Mouse (Mus musculus) adrenal gland, adult 2 months (tissue): ENCODE measurements around the gene Cx3cr1. TPM values are rescaled to one million over a fixed set of nuclear protein-coding genes. Genes with fewer than 3 reads are reported as not detected.
"Not testable (repeated sequence)": the region's sequence is repeated elsewhere in the genome, so short reads cannot be mapped to it uniquely, and the experiment has no call there.

Experiments used
- DNase-seq: peaks from one replicate; pipeline ENCODE4 v3.0.0; 2021
- long read RNA-seq: library from polyadenylated mRNA; stranded (forward); transcript quantifications from one replicate; pipeline ENCODE4 v2.0.0, GENCODE M21; 2021
- polyA plus RNA-seq: library from polyadenylated mRNA; depleted of rRNA; stranded (reverse); fragments of >200 nt; gene quantifications from 2 replicates; pipeline ENCODE4 v1.2.3, GENCODE M21; 2012; rRNA removed
- total RNA-seq, 2 experiments: library from RNA; stranded (reverse); gene quantifications; 2 replicates each; pipeline ENCODE4 v1.2.3; 2021

Cx3cr1 gene
- total RNA-seq = 10 to 100 TPM in 1 of 2 experiments, 1 to 10 TPM in 1; 3.5 to 10.8 TPM
- 11.8 and 12.5 TPM in 2 replicates for polyA plus RNA-seq
- long read RNA-seq, partial matches to known transcripts = 0 of 4 reads
- long read RNA-seq, other reads (novel, unspliced or antisense) = 3 of 4 reads

DNA sequence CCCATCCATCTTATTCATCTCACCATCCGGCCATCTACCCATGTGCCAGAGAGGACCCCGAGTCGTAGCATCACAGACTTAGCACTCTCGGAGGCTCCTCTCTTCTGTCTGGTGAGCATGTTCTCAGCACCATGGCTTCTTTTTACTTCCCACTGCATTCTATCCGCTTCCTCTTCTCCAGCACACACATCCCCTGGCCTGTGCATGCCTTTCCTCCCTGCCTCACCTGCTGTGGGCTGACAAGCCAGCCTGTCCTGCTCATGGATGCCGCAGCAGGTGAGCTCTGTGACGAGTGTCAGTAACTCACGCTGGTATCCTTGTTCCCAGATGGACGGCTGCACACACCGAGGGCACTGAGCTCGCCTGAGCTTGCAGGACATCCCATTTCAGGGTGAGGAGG lies at the start of gene Cx3cr1:
TSS of gene Cx3cr1 (minus strand) at position 101 of the 400 bp plus-strand sequence.
- DNase-seq = no peak

DNA sequence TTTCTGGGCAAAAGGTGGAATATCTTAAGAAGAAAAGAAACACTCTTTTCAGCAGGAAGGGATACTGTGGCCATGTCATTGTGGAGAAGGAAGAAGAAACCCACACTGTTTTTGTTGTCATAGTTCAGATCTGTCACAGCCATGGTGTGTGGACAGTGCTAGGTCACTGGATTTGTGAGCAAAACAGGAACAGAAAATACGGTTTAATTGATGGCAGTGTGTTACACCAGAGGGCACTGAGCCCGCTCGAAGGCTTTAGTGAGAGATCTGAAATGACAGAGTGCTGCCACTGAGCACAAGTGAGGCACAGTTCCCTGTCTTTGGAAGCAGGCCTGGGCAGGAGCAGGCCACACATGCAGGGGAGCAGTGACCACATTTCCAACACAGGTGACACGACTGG lies 48.5 kb upstream of the Cx3cr1 start:
- no peak for DNase-seq

DNA sequence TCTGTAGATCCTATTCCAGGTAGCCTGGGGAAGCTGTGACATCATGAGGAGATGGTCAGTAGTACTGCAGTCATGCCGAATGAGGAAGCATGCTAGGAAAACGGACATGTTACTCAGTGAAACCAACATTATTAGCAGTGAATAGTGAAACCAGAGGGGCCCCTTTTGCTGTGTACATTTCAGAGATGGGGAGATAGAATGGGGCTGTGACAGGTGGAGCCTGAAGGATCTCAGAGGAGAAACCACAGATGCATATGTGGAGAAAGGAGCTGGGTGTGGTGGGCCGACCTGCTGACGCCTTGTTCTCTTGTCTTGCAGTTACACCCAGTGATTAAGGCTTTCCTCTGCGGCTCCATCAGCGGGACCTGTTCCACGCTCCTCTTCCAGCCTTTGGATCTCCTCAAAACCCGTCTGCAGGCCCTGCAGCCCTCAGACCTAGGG lies 46.5 kb upstream of the Cx3cr1 start:
- DNase-seq = no peak

DNA sequence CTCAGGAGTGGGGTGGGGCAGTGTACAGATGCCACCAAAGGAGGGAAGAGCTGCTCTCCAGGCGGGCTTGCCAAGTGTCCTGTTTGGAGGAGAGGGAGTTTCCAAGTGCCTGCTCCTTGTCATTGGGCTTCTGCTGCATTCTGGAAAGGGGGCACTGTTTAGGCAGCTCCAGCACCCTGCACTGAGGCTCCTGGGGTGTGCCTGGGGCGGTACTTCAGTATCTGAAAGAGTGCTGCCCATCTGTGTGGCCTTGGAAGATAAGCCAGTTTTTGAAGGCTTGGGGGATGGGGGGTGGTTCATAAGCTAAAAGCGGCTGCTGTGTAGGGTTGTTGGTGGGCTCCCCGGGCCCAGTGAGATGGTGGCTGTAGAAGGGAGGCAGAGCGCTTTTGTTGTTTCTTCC lies 45.9 kb upstream of the Cx3cr1 start:
- no peak for DNase-seq

DNA sequence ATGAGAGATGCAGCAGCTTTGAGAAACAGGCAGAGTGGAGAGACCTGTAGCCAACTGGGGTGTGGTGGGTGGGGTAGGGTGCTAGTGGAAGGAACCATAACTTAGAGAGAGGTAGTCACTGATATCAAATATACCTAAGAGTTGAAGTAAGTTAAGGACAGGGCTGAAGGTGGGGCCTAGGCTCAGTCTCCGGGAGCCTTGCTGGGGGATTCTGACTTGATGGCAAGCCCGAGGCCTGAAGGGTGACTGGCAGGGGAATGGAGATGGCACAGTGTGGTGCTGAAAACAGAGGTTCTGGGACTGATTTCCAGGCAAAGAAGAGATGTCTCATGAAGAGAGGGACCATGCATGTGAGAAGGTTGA lies 45.1 kb upstream of the Cx3cr1 start:
- DNase-seq = no peak

DNA sequence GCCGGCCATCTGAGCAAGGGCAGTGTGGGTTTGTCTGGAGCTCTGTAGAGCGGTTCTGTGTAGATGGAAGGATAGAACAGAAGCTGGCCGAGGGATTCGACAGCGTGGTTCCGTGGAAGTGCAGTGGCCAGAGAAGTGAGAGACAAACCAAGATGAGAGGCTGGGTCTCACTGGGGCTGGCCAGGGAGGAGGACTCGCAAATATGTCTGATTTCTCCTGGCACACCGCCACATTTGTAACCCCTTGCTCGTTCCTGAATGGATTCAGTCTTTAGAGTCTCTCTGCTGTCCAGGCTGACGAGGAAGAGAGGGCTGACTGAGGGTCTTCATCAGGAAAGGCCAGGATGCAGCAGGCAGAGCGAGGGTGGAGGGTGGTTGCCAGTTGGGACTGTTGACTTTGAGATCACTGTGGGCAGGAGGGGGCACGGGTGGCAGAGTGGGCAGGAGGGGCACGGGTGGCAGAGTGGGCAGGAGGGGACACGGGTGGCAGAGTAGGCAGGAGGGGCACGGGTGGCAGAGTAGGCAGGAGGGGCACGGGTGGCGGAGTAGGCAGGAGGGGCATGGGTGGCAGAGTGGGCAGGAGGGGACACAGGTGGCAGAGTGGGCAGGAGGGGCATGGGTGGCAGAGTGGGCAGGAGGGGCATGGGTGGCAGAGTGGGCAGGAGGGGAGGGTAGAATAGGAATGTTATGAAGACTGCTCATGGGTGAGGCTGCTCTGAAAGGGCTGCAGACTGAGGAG lies 44.5 kb upstream of the Cx3cr1 start:
- no peak for DNase-seq

DNA sequence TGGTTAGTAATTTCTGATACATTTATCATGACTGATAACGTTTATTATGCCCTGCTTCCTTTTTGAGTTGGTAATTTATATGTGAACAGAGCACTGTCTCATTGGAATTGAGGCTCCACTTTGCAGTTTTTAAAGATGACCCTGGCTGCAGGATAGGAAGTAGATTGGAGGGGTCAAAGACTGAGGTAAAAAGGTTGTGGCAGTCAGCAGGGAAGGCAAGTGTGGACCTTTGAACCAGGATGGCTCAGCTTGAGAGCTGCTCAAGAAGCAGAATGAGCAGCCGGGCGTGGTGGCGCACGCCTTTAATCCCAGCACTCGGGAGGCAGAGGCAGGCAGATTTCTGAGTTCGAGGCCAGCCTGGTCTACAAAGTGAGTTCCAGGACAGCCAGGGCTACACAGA lies 43.8 kb upstream of the Cx3cr1 start:
- DNase-seq = no peak

DNA sequence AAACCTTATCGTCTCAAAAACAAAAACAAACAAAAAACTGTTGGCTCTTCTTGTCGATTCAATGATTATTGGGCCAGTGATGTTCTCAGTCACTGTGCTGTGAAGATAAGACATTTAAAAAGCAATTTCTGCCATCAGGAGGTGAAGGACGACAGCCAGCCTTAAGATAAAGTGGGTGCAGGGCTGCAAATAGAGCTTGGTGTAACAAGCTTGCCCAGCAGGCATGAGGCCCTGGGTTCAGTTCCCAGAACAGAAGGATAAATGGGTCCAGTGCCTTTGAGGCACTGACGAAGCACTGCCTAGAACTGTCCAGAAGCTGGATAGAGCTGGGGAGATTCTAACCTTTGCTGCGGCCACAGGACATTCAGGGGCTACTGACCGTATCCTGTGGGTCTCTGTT lies 42.8 kb upstream of the Cx3cr1 start:
- no peak for DNase-seq

DNA sequence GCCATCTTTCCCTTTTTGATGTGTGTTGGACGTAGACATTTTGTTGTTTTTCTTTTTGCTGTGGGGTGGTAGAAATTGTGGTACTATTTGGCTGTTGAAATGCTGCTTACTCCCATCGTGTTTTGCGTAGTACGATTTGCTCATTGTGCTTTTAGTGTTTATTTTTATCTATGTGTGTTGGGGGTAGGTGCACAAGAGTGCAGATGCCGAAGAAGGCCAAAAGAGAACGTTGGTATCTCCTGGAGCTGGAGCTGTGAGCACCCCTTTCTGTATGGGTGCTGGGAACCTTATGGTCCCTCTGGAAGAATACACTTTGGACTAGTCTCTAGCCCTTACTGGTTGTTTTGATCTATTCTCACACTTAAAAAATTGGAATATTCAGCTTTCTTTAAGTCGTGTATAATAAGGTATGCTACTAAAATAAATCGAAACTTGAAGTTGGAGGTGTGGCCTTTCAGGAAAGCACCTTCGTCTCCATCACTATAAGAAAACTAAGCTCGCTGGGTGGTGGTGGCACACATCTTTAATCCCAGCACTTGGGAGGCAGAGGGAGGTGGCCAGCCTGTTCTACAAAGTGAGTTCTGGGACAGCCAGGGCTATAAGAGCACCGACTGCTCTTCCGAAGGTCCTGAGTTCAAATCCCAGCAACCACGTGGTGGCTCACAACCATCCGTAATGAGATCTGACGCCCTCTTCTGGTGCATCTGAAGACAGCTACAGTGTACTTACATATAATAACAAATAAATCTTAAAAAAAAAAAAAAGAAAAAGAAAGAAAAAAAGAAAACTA lies 41.7 kb upstream of the Cx3cr1 start:
- no peak for DNase-seq

DNA sequence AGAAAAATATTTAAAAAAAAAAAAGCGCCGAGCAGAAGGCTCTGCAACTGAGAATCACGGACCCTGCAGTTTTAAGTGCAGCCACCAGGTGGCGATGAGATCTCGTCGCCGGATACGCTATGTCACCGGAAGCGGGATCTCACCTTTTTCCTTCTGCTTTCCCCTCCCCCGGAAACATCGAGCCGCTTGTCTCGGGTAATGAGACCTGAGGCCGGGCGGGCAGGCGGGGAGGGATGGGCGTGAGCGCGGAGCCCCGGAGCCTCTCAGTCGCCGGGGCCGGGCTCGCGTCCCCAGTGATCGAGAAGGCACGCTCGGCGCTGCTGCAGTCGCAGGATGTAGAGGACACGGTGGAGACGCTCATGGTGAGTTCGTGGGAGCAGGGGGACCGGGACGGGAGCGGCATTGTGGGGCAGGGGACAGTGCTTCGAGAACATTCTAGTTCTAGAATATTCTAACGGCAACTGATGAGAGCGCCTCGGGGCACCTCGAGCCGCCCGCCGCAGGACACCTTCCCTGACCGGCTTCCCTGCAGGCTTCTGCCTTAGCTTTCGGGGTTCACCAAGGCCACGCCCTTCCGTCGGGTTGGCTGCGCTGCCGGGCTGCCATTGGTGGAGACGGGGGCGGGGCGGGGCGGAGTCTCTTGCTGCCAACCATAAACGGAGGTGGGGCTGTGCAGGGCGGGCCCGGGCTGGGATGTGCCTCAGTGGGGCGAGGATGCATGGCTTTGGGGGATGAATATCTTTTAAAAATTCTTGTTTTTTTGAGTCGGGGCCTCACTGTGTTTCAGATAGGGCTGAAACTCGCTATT lies 40.7 kb upstream of the Cx3cr1 start, which contains the start of gene Slc25a38:
TSS of gene Slc25a38 (plus strand) at position 164 of the 808 bp plus-strand sequence.
- peak; percentile 97 for DNase-seq

DNA sequence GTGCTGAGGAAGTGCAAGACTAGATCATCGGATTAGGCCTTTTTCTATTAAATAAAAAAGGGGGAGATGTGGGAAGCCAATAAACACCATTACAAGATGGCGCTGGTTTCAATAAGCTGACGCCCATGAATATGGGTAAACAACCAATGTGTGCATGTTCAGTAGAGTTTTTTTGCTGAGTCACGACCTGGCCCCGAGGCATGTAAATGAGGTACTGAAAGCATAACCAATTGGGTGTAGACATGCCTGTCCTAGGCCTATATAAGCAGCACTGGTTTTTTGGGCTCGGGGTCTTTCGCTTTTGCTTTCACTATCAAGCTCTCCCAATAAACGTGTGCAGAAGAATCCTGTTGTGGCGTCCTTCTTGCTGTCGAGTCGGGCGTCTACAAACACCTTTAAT lies 39.3 kb upstream of the Cx3cr1 start:
- DNase-seq = not testable (repeated sequence)

DNA sequence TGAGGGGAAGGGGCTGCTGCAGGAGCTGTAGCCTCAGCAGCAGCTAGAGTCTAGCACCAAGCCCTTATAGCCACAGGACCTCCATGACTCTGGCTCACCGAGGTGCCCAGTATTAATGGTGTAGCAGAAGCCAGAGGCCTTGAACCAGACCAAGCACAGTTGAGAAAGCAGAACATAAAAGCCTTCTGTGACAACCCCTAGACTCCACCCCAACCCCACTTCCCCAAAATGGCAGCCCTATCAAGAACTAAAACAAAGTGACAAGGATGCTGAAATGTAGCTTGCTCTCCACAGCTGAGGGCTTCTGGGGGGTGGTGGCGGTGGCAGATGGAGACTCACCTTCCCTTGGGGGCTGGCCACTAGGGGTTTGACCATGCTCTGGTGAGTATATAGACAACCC lies 31.5 kb upstream of the Cx3cr1 start:
- DNase-seq = no peak

DNA sequence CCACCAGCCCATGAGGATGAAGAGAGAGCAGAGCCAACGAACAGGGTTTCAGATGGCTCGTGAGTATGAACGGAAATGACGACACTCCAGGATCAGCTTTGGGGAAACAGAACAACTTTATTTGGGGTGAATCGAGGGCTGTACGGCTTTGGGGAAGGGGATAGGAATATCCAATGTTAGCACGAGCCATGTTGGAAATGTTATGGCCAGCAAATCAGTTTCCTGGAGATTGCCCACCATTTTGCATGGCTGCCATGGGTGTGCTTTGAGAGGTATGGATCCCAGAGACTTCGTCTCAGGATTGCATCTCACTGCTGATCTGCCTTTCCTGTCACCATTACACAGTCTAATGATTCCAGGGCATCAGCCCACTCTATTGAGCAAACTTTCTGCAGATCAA lies 29.6 kb upstream of the Cx3cr1 start:
- DNase-seq = no peak

DNA sequence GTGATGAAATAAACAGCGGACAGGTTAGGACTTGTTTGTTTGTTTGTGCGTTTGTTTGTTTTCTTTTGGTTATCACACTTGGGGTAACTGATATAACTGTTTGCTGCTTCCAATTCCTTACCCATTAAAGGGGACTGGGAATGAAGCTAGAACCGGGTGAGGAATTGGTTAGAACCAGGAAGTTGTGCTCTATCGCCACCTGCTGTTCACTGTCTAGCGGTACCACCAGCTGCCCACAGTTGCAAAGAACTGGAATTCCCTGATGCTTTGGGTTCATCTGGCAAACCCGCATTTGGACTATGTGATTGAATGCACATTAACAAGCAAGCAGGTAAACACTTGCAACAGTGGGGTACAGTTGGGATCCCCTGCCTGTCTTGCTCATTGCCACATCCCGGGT lies 29.0 kb upstream of the Cx3cr1 start:
- peak; percentile 57 for DNase-seq

DNA sequence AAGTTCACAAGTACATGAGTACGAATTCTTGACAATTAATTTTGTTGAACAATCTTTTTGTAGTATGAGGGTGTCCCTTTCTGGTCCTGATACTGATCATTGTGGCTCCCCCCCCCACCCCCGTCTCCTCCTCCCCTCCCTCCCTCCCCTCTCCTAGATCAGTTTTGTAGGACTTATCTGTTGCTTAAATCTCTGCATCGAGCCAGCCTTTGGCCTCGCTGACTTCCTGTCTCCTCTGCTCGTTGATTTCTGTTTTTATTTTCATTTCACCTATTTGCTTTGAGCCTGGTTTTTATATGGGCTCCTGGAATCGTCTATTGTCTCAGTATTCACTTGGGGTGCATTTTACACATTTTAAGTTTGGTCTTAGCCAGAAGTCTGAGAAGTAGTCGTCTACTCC lies 26.2 kb upstream of the Cx3cr1 start:
- no peak for DNase-seq

DNA sequence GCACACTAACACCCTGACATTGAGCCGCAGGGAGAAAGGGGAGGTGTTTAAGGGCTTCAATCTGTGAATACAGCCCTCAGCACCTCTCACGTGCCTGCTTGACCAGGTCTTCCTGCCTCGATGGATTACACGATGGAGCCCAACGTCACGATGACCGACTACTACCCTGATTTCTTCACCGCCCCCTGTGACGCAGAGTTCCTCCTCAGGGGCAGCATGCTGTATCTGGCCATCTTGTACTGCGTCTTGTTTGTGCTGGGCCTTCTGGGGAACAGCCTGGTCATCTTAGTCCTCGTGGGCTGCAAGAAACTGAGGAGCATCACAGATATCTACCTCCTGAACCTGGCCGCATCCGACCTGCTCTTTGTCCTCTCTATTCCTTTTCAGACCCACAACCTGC lies 24.0 kb upstream of the Cx3cr1 start:
- DNase-seq = no peak

DNA sequence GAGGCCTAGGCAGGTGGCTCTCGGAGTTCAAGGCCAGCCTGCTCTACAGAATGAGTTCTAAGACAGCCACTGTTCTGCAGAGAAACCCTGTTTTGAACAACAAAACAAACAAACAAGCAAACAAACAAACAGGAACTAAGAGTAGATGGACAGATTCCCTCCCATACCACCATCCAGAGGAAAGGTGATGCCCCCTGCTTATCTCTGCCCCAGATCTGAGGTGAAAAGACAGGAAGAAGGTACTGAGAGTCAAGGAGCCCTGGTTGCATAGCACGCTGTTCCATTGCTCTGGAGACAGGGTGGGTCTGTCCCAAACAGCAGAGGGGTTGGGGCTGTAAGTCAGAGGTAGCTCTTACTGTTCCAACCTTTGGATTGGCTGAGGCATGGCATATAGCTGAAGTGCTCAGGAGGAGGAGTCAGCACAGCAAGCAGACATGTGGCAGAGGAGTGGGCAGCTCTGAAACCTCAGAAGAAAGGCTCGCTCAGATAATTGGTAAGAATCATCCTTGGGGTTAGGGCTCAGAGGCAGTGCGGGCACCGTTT lies 22.1 kb upstream of the Cx3cr1 start, which contains the start of gene Ccr8:
TSS of gene Ccr8 (plus strand) at position 419 of the 543 bp plus-strand sequence.
- DNase-seq = no peak

DNA sequence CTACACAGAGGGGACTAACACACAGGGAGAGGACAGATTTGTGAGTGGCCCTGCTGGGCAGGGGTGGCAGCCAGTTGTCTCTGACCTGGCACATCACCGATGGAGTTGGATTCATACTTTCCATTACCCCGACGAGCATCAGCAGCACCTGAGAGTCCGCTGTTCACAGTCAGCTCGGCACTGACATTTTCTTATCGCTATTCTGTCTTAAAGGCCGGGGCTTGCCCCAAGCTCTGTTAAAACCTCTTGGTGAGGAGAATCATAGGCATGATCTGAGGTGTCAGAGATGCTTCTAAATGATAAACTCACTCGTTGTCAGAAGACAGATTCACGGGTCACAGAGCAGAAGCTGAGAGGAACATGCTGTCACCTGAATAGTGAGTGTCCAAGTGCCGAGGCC lies 21.4 kb upstream of the Cx3cr1 start:
- no peak for DNase-seq

DNA sequence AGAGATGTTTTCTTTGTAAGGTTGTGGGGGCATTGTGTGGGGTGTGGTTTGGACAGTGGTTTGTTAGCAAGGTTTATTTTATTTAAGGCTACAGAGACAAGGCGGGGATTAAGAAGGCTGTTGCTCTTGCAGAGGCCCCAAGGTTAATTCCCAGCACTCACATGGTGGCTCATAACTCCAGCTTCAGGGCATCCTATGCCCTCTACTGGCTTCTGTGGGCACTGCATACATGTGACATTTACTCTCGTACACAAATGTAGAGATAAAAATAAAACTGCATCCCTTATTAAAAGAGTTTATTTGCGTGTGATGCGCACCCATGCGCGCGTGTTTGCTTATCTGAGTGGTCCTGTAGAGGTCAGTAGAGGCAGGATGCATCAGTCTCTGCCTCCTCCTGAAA lies 19.4 kb upstream of the Cx3cr1 start:
- DNase-seq = no peak

DNA sequence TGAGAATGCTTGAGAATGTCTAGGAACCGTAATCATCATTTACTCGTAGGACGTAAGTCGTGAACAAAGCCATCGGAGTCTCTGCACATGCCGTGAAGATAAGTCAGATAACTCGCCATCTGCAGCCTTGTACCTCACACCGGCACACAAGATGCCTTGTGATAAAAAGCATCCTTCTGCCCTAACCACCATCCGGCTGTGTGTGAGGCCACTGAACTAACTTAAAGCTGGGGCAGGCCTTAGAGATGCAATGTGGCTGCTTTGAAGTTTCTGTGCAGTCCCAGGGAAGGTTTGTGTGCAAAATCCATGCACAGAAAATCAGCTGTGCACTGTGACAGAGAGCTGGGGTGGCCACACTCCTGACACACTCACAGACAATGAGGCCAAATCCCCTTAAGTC lies 14.7 kb upstream of the Cx3cr1 start:
- DNase-seq = no peak

DNA sequence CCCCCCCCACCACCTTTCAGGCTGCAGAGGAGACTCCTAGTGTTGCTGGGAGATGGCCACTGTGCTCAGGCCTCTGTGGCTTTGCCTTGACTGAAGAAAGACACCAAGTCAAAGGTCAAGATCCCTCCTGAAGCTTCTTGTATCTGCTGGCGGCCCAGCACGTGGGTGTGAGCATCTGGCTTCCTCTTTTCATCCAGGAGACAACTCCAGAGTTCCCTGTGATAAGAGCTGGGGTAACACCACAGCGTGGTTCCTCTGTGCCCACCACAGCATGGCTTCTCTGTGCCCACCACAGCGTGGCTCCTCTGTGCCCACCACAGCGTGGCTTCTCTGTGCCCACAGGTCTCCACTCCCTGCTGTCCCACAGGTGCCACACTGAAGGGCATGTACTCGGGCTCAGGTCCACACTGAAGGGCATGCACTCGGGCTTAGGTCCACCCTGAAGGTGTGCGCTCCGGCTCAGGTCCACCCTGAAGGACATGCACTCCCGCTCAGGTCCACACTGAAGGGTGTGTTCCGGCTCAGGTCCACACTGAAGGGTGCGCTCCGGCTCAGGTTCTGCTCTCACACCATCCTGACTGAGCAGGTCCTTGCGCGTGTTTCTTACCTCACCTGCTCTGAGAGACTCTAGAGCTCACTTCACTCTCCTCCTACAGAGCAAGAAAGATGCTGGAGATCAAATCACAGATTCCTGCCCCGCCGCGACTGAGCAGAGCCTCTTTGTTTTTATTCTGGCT lies 13.6 kb upstream of the Cx3cr1 start:
- no peak for DNase-seq
